Mouse (Mus musculus) right cerebral cortex, postnatal 10 days (tissue): Measurements from ENCODE around the gene Olfr1270.
"Not testable (repeated sequence)": the region's sequence is repeated elsewhere in the genome, so short reads cannot be mapped to it uniquely, and the experiment has no call there.

ENCODE experiments used
- DNase-seq, 2 experiments: peaks; one replicate each; pipeline ENCODE4 v3.0.0; 2021; ENCODE audit warnings: low spot score in 2 of 2

Olfr1270 gene

GRCm38 (mm10) chr2:90152991-90153390, at the start of gene Olfr1270:
Gene Olfr1270 (minus strand): TSS chr2:90153091.
- no peak for DNase-seq

GRCm38 (mm10) chr2:90199606-90200005, 46.7 kb upstream of the Olfr1270 start:
- not testable (repeated sequence) for DNase-seq

- DNase-seq = not testable (repeated sequence)
Measured at GRCm38 (mm10) chr2:90195285-90195684, 42.4 kb upstream of the Olfr1270 start.

GRCm38 (mm10) chr2:90194750-90195149, 41.9 kb upstream of the Olfr1270 start:
- DNase-seq = not testable (repeated sequence)

- not testable (repeated sequence) for DNase-seq
Measured at GRCm38 (mm10) chr2:90187082-90187481, 34.2 kb upstream of the Olfr1270 start.

GRCm38 (mm10) chr2:90186082-90186481, 33.2 kb upstream of the Olfr1270 start:
- not testable (repeated sequence) for DNase-seq

- no peak for DNase-seq
Measured at GRCm38 (mm10) chr2:90153916-90154315, 1.0 kb upstream of the Olfr1270 start.

GRCm38 (mm10) chr2:90142196-90142595, 10.7 kb downstream of the Olfr1270 start, which contains the start of gene Olfr32:
Gene Olfr32 (minus strand): TSS chr2:90142296.
- DNase-seq = no peak

- DNase-seq = no peak
Measured at GRCm38 (mm10) chr2:90121312-90121711, 31.6 kb downstream of the Olfr1270 start, which contains the start of gene Olfr1269. Gene Olfr1269 (minus strand): TSS chr2:90121412.
